Mouse (Mus musculus) forebrain, embryonic 15.5 days (tissue): ENCODE measurements at regions not wholly inside any gene's neighbourhood (a gene's known extent, or its start where the extent isn't known, plus 50 kb on each side); places are given as distances from the start of the nearest gene placed in this dataset.

Experiments used
- ATAC-seq: fragments of 200-750 bp; cut with Nextera tagmentation; replicated peaks from 2 replicates; pipeline ENCODE4 v1.8.0; 2017; ENCODE audit warnings: mild to moderate bottlenecking, moderate TSS enrichment, moderate library complexity
- H3K27ac ChIP-seq: fragments of 300-500 bp; sonication (generic); replicated peaks from 2 replicates; pipeline ENCODE4 v1.5.1; 2015; ENCODE audit warnings: mild to moderate bottlenecking, inconsistent platforms
- H3K27me3 ChIP-seq: fragments of 300-500 bp; sonication (generic); 2 replicates; pipeline ENCODE4 v1.6.1; 2015; ENCODE audit warnings: inconsistent platforms
- H3K36me3 ChIP-seq: fragments of 300-500 bp; sonication (generic); 2 replicates; pipeline ENCODE4 v1.6.1; 2015; ENCODE audit warnings: mild to moderate bottlenecking, inconsistent platforms
- H3K4me1 ChIP-seq: fragments of 300-500 bp; sonication (generic); 2 replicates; pipeline ENCODE4 v1.6.1; 2015; ENCODE audit warnings: inconsistent platforms
- H3K4me2 ChIP-seq: fragments of 300-500 bp; sonication (generic); replicated peaks from 2 replicates; pipeline ENCODE4 v1.6.1; 2015; ENCODE audit warnings: mild to moderate bottlenecking, inconsistent platforms
- H3K4me3 ChIP-seq: fragments of 300-500 bp; sonication (generic); 2 replicates; pipeline ENCODE4 v1.5.1; 2015; ENCODE audit warnings: mild to moderate bottlenecking, inconsistent platforms
- H3K9ac ChIP-seq: fragments of 300-500 bp; sonication (generic); replicated peaks from 2 replicates; pipeline ENCODE4 v1.6.1; 2015; ENCODE audit warnings: mild to moderate bottlenecking, inconsistent platforms
- H3K9me3 ChIP-seq: fragments of 300-500 bp; sonication (generic); 2 replicates; pipeline ENCODE4 v1.6.1; 2016; ENCODE audit warnings: inconsistent platforms
- WGBS: fragments of 180-500 bp; shearing (Covaris S2); methylation state at CpG from one replicate; pipeline ENCODE4 v1.1.7; 2015; ENCODE audit warnings: mixed read lengths; 5-methylcytosine and 5-hydroxymethylcytosine counted together

- H3K9me3 ChIP-seq: no peaks in the 10 kb centered on the region
- H3K27ac ChIP-seq: no peak overlapping the region
- H3K4me2 ChIP-seq: no peak overlapping the region
- no peaks in the 10 kb centered on the region for H3K27me3 ChIP-seq
- 58% methylated on average over 4 of the region's 4 CpGs for WGBS
- peaks cover 4% of the 10 kb centered on the region for H3K4me1 ChIP-seq
- H3K36me3 ChIP-seq: no peaks in the 10 kb centered on the region
- no peak overlapping the region for H3K4me3 ChIP-seq
- ATAC-seq: no peak
- H3K9ac ChIP-seq: no peak overlapping the region
Observed at GRCm38 (mm10) chr12:92251962-92252361, 403.0 kb upstream of the Sel1l start.

GRCm38 (mm10) chr12:92246790-92247451 lies 398.0 kb upstream of the Sel1l start:
- Histone ChIP-seq H3K4me3 (no peak overlapping the region), H3K4me2 (no peak overlapping the region), H3K9me3 (no peaks in the 10 kb centered on the region), H3K27me3 (no peaks in the 10 kb centered on the region), H3K9ac (no peak overlapping the region), H3K36me3 (no peaks in the 10 kb centered on the region), H3K27ac (peak overlapping the region; percentile 44; the same call in 1 of the 2 replicates), H3K4me1 (peaks cover 8% of the 10 kb centered on the region)
- WGBS: 8% methylated on average over 6 of the region's 6 CpGs
- ATAC-seq: peak; percentile 95

- H3K9ac ChIP-seq: no peak overlapping the region
- 68% methylated on average over 5 of the region's 5 CpGs for WGBS
- no peaks in the 10 kb centered on the region for H3K36me3 ChIP-seq
- H3K4me3 ChIP-seq: no peak overlapping the region
- H3K4me2 ChIP-seq: no peak overlapping the region
- H3K4me1 ChIP-seq: no peaks in the 10 kb centered on the region
- H3K9me3 ChIP-seq: no peaks in the 10 kb centered on the region
- H3K27me3 ChIP-seq: no peaks in the 10 kb centered on the region
- ATAC-seq: no peak
- H3K27ac ChIP-seq: no peak overlapping the region
Observed at GRCm38 (mm10) chr12:92239956-92240699, 391.2 kb upstream of the Sel1l start.

GRCm38 (mm10) chr12:92233650-92234408 lies 384.9 kb upstream of the Sel1l start:
- Histone ChIP-seq H3K36me3 (no peaks in the 10 kb centered on the region), H3K4me1 (no peaks in the 10 kb centered on the region), H3K27ac (no peak overlapping the region), H3K27me3 (no peaks in the 10 kb centered on the region), H3K4me3 (no peak overlapping the region), H3K9ac (no peak overlapping the region), H3K9me3 (no peaks in the 10 kb centered on the region), H3K4me2 (no peak overlapping the region)
- no peak for ATAC-seq
- 86% methylated on average over 3 of the region's 3 CpGs for WGBS

- Histone ChIP-seq H3K9me3 (no peaks in the 10 kb centered on the region), H3K9ac (no peak overlapping the region), H3K4me2 (no peak overlapping the region), H3K27me3 (no peaks in the 10 kb centered on the region), H3K27ac (no peak overlapping the region), H3K4me1 (no peaks in the 10 kb centered on the region), H3K4me3 (no peak overlapping the region), H3K36me3 (no peaks in the 10 kb centered on the region)
- WGBS: 56% methylated on average over 4 of the region's 4 CpGs
- ATAC-seq: no peak
Observed at GRCm38 (mm10) chr12:92228585-92228984, 379.6 kb upstream of the Sel1l start.

- Histone ChIP-seq H3K27me3 (no peaks in the 10 kb centered on the region), H3K9me3 (no peaks in the 10 kb centered on the region), H3K4me3 (no peak overlapping the region), H3K4me1 (no peaks in the 10 kb centered on the region), H3K4me2 (no peak overlapping the region), H3K27ac (no peak overlapping the region), H3K9ac (no peak overlapping the region), H3K36me3 (no peaks in the 10 kb centered on the region)
- ATAC-seq: no peak
- 96% methylated on average over 4 of the region's 4 CpGs for WGBS
Observed at GRCm38 (mm10) chr12:92203351-92203750, 354.4 kb upstream of the Sel1l start.

GRCm38 (mm10) chr12:92200602-92201001 lies 351.6 kb upstream of the Sel1l start:
- WGBS: 76% methylated on average over 1 of the region's 1 CpGs
- H3K4me2 ChIP-seq: no peak overlapping the region
- H3K4me3 ChIP-seq: no peak overlapping the region
- no peaks in the 10 kb centered on the region for H3K9me3 ChIP-seq
- ATAC-seq: no peak
- no peaks in the 10 kb centered on the region for H3K4me1 ChIP-seq
- H3K36me3 ChIP-seq: no peaks in the 10 kb centered on the region
- no peaks in the 10 kb centered on the region for H3K27me3 ChIP-seq
- no peak overlapping the region for H3K27ac ChIP-seq
- H3K9ac ChIP-seq: no peak overlapping the region

GRCm38 (mm10) chr12:92198738-92199477 lies 350.0 kb upstream of the Sel1l start:
- no peak overlapping the region for H3K4me2 ChIP-seq
- no peaks in the 10 kb centered on the region for H3K27me3 ChIP-seq
- no peaks in the 10 kb centered on the region for H3K4me1 ChIP-seq
- H3K4me3 ChIP-seq: no peak overlapping the region
- no peak overlapping the region for H3K9ac ChIP-seq
- H3K9me3 ChIP-seq: no peaks in the 10 kb centered on the region
- WGBS: 45% methylated on average over 5 of the region's 5 CpGs
- ATAC-seq: no peak
- H3K27ac ChIP-seq: no peak overlapping the region
- no peaks in the 10 kb centered on the region for H3K36me3 ChIP-seq

- Histone ChIP-seq H3K27me3 (no peaks in the 10 kb centered on the region), H3K36me3 (no peaks in the 10 kb centered on the region), H3K4me1 (no peaks in the 10 kb centered on the region), H3K4me3 (no peak overlapping the region), H3K27ac (no peak overlapping the region), H3K9ac (no peak overlapping the region), H3K9me3 (no peaks in the 10 kb centered on the region), H3K4me2 (no peak overlapping the region)
- 84% methylated on average over 6 of the region's 6 CpGs for whole genome bisulfite sequencing
- ATAC-seq: no peak
Observed at GRCm38 (mm10) chr12:92193934-92194685, 345.2 kb upstream of the Sel1l start.

GRCm38 (mm10) chr12:92193199-92193933 lies 344.4 kb upstream of the Sel1l start:
- Histone ChIP-seq H3K9ac (no peak overlapping the region), H3K4me1 (no peaks in the 10 kb centered on the region), H3K4me3 (no peak overlapping the region), H3K27me3 (no peaks in the 10 kb centered on the region), H3K27ac (no peak overlapping the region), H3K4me2 (no peak overlapping the region), H3K9me3 (no peaks in the 10 kb centered on the region), H3K36me3 (no peaks in the 10 kb centered on the region)
- no peak for ATAC-seq
- WGBS: 92% methylated on average over 8 of the region's 8 CpGs

GRCm38 (mm10) chr12:92189022-92189421 lies 340.1 kb upstream of the Sel1l start:
- H3K4me2 ChIP-seq: no peak overlapping the region
- no peaks in the 10 kb centered on the region for H3K9me3 ChIP-seq
- H3K27me3 ChIP-seq: no peaks in the 10 kb centered on the region
- no peaks in the 10 kb centered on the region for H3K36me3 ChIP-seq
- no peak overlapping the region for H3K4me3 ChIP-seq
- H3K4me1 ChIP-seq: no peaks in the 10 kb centered on the region
- ATAC-seq: no peak
- H3K9ac ChIP-seq: no peak overlapping the region
- H3K27ac ChIP-seq: no peak overlapping the region
